8 mouse cellular contexts compared by ENCODE assay signal in genomic region chr4:95081632-95082031, GRCm38 (mm10). TPM values are rescaled to one million over a fixed set of nuclear protein-coding genes. Genes with fewer than 3 reads are reported as not detected.
DNase-seq lines count a peak whose midpoint lies in the region; ATAC-seq and TF ChIP-seq lines count a peak whose summit lies in the region.
"Had no signal": no experiment of that assay in that cellular context is flagged by ENCODE, and none has a peak within 500 bp of the region (broad histone marks: within the 10 kb centered on the region; RNA-seq: fewer than 3 reads in every experiment).

No protein-coding gene starts in this region.

- no peaks in the 10 kb centered on the region for H3K27me3 ChIP-seq in lung, embryonic 15.5 days
- H3K27me3 ChIP-seq in small intestine, adult 2 months (ENCODE audit: control insufficient read depth, insufficient read depth, low read length) = no peaks in the 10 kb centered on the region
- no peaks in the 10 kb centered on the region for H3K27me3 ChIP-seq in hindbrain, embryonic 12.5 days

- no peak overlapping the region for H3K4me2 ChIP-seq in lung, embryonic 15.5 days
- no peak overlapping the region for H3K4me2 ChIP-seq in hindbrain, embryonic 12.5 days (replicated peaks)

- no peak for TF ChIP-seq POLR2A in small intestine, adult 2 months (IDR thresholded peaks at IDR 0.05; ENCODE audit: low read depth, low read length)

- H3K4me3 ChIP-seq in lung, embryonic 15.5 days = no peak overlapping the region
- no peak overlapping the region for H3K4me3 ChIP-seq in small intestine, adult 2 months (ENCODE audit: low read depth, low read length)
- H3K4me3 ChIP-seq in hindbrain, embryonic 12.5 days = no peak overlapping the region

- no peak for ATAC-seq in lung, embryonic 15.5 days (ENCODE audit: borderline replicate concordance, extremely low read depth, low FRiP score, low TSS enrichment)
- ATAC-seq in hindbrain, embryonic 12.5 days (ENCODE audit: low FRiP score) = no peak

- no peak overlapping the region for H3K9ac ChIP-seq in lung, embryonic 15.5 days
- H3K9ac ChIP-seq in hindbrain, embryonic 12.5 days = no peak overlapping the region

- no peaks in the 10 kb centered on the region for H3K36me3 ChIP-seq in lung, embryonic 15.5 days
- no peaks in the 10 kb centered on the region for H3K36me3 ChIP-seq in small intestine, adult 2 months (ENCODE audit: control insufficient read depth, insufficient read depth, low read length)
- no peaks in the 10 kb centered on the region for H3K36me3 ChIP-seq in hindbrain, embryonic 12.5 days

- no peaks in the 10 kb centered on the region for H3K9me3 ChIP-seq in lung, embryonic 15.5 days
- no peaks in the 10 kb centered on the region for H3K9me3 ChIP-seq in hindbrain, embryonic 12.5 days (replicated peaks)

- no peak for TF ChIP-seq CTCF in small intestine, adult 2 months (IDR thresholded peaks at IDR 0.05; ENCODE audit: extremely low read depth, insufficient read length, insufficient replicate concordance, low read depth, low read length)

- 33% methylated on average over 8 of the region's 8 CpGs for WGBS in lung, embryonic 15.5 days
- 78% methylated on average over 8 of the region's 8 CpGs for WGBS in small intestine, adult 2 months
- 77% methylated on average over 8 of the region's 8 CpGs for WGBS in hindbrain, embryonic 12.5 days

- DNase-seq in lung, postnatal 4 days = no peak
- peak; percentile 55 for DNase-seq in adrenal gland, postnatal 25 days
- DNase-seq in heart, adult 9 months (ENCODE audit: low spot score in 2 of 2) = peak; percentile 24 to 35
- DNase-seq in yolk sac, embryonic 10.5 days (ENCODE audit: low spot score) = no peak
- DNase-seq: cerebellum, adult 2 months had no signal

- H3K27ac ChIP-seq in lung, embryonic 15.5 days = peak overlapping the region; percentile 74
- peak overlapping the region; percentile 8; the same call in 1 of the 2 replicates for H3K27ac ChIP-seq in small intestine, adult 2 months (ENCODE audit: insufficient read depth, low read depth, low read length)
- H3K27ac ChIP-seq in hindbrain, embryonic 12.5 days = no peak overlapping the region

- peaks cover 53% of the 10 kb centered on the region for H3K4me1 ChIP-seq in lung, embryonic 15.5 days
- no peaks in the 10 kb centered on the region for H3K4me1 ChIP-seq in small intestine, adult 2 months (ENCODE audit: control insufficient read depth, insufficient read depth, insufficient read length, low read length)
- H3K4me1 ChIP-seq in hindbrain, embryonic 12.5 days = peaks cover 7% of the 10 kb centered on the region; the same call in 1 of the 2 replicates

RNA-seq across cellular contexts. Expression of gene Jun, which starts 29.6 kb away (rescaled TPM):
- polyA plus RNA-seq in lung, embryonic 15.5 days (2015; fragmentation: Nextera tagmentation; extraction: Ambion mirVana) = 123 and 124 TPM in 2 replicates
- total RNA-seq in adrenal gland, postnatal 25 days (2021) = 114 and 133 TPM in 2 replicates
- polyA plus RNA-seq in small intestine, adult 2 months (2012; rRNA removed) = 56.4 and 143 TPM in 2 replicates
- polyA plus RNA-seq in hindbrain, embryonic 12.5 days (2016; fragmentation: Nextera tagmentation; extraction: Ambion mirVana) = 70.7 and 86.0 TPM in 2 replicates

Comparison
In these comparisons a context has a peak if more than half of its experiments do, and no peak if none do; other contexts are left out.
1. DNase-seq: peak in adrenal gland, postnatal 25 days (single experiment) and heart, adult 9 months (2 of 2); none in lung, postnatal 4 days (0 of 2) and yolk sac, embryonic 10.5 days (single experiment).